Mouse (Mus musculus) heart, postnatal 0 days (tissue): Measurements from ENCODE around the gene Btbd18.

Experiments used
- CTCF ChIP-seq: IDR thresholded peaks from 2 replicates; pipeline ENCODE4 v1.5.1; 2016; ENCODE audit warnings: antibody characterized with exemption, control low read depth, low read depth
- EP300 ChIP-seq: IDR thresholded peaks from 2 replicates; pipeline ENCODE4 v1.6.1; 2016; ENCODE audit warnings: antibody characterized with exemption, low read depth

- no peak for TF ChIP-seq CTCF
- TF ChIP-seq EP300, result no peak
These were observed 31.8 kb upstream of the Btbd18 start for GRCm38 (mm10) chr2:84627036-84627435.
